Comparison of ENCODE assay signal across 16 mouse cellular contexts in the genomic region with DNA sequence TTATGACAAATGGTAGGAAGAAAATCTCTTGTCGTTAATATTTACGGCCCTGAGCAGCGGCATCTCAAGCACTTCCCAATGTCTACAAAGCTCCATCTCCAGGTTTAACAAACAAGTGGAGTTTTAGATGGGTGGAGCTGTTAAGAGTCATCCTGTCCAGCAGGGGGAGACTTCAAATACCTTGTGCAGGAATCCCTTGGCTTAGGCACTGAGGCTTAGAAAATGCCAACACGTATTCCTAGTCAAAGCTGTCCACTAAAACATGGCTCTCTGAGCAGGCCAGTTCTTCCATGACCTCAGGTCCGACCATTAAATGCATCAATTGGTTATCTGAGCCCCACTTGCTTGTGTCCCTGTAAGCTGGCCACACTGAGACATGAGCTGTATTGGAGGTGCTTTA. TPM values are rescaled to one million over a fixed set of nuclear protein-coding genes. Genes with fewer than 3 reads are reported as not detected.
DNase-seq lines count a peak whose midpoint lies in the region; ATAC-seq and TF ChIP-seq lines count a peak whose summit lies in the region.
"Had no signal": no experiment of that assay in that cellular context is flagged by ENCODE, and none has a peak within 500 bp of the region (broad histone marks: within the 10 kb centered on the region; RNA-seq: fewer than 3 reads in every experiment).

No protein-coding gene starts in this region.

- H3K36me3 ChIP-seq in kidney, adult 2 months (ENCODE audit: control insufficient read depth, insufficient read depth, low read length): peaks cover 6% of the 10 kb centered on the region
- H3K36me3 ChIP-seq in kidney, embryonic 14.5 days (ENCODE audit: control insufficient read depth, insufficient read depth, low read length): peaks cover 80% of the 10 kb centered on the region
- H3K36me3 ChIP-seq in midbrain, postnatal 0 days (ENCODE audit: insufficient read depth, low read length): peaks cover 61% of the 10 kb centered on the region
- peaks cover 53% of the 10 kb centered on the region for H3K36me3 ChIP-seq in midbrain, embryonic 16.5 days (ENCODE audit: control insufficient read depth, insufficient read depth, low read length)
- H3K36me3 ChIP-seq in splenic B cell, adult 2 months (ENCODE audit: control insufficient read depth, insufficient read depth, low read length, poor library complexity, severe bottlenecking): no peaks in the 10 kb centered on the region
- peaks cover 88% of the 10 kb centered on the region for H3K36me3 ChIP-seq in forebrain, embryonic 12.5 days (replicated peaks)

- H3K27me3 ChIP-seq in kidney, adult 2 months (replicated peaks; ENCODE audit: control insufficient read depth, insufficient read depth, low read length): no peaks in the 10 kb centered on the region
- H3K27me3 ChIP-seq in kidney, embryonic 14.5 days (ENCODE audit: control insufficient read depth, insufficient read depth, low read length): no peaks in the 10 kb centered on the region
- H3K27me3 ChIP-seq in midbrain, postnatal 0 days (ENCODE audit: insufficient read depth, low read length): no peaks in the 10 kb centered on the region
- H3K27me3 ChIP-seq in midbrain, embryonic 16.5 days (ENCODE audit: control insufficient read depth, insufficient read depth, low read depth, low read length): no peaks in the 10 kb centered on the region
- H3K27me3 ChIP-seq in splenic B cell, adult 2 months (ENCODE audit: control insufficient read depth, insufficient read depth, low read length, poor library complexity, severe bottlenecking): no peaks in the 10 kb centered on the region
- H3K27me3 ChIP-seq in forebrain, embryonic 12.5 days: no peaks in the 10 kb centered on the region
- H3K27me3 ChIP-seq: liver, embryonic 13.5 days had no signal

- H3K4me1 ChIP-seq in kidney, adult 2 months (ENCODE audit: control insufficient read depth, insufficient read depth, low read length): no peaks in the 10 kb centered on the region
- H3K4me1 ChIP-seq in kidney, embryonic 14.5 days (ENCODE audit: control insufficient read depth, insufficient read depth, low read length): no peaks in the 10 kb centered on the region
- H3K4me1 ChIP-seq in midbrain, postnatal 0 days (ENCODE audit: insufficient read depth, low read length): no peaks in the 10 kb centered on the region
- H3K4me1 ChIP-seq in midbrain, embryonic 16.5 days (ENCODE audit: control insufficient read depth, insufficient read depth, low read length): no peaks in the 10 kb centered on the region
- H3K4me1 ChIP-seq in forebrain, embryonic 12.5 days: no peaks in the 10 kb centered on the region
- H3K4me1 ChIP-seq: embryonic facial prominence, embryonic 10.5 days; liver, embryonic 13.5 days had no signal

- DNase-seq in kidney, adult 2 months: no peak
- DNase-seq in midbrain, postnatal 0 days (ENCODE audit: low spot score): peak; percentile 46
- peak; percentile 81 for DNase-seq in R1 (ENCODE audit: low read depth, low spot score)
- peak; percentile 27 for DNase-seq in splenic B cell, adult 2 months (ENCODE audit: low read depth, low spot score)
- DNase-seq in left cerebral cortex, adult 18-20 months (ENCODE audit: low spot score in 2 of 2): no peak
- DNase-seq: adrenal gland, postnatal 10 days; heart, adult 18-20 months; heart, postnatal 4 days; kidney, postnatal 10 days; liver, embryonic 13.5 days; thymus, adult 2 months had no signal

- no peak overlapping the region for H3K9ac ChIP-seq in kidney, embryonic 14.5 days (ENCODE audit: low read depth, low read length)
- H3K9ac ChIP-seq in midbrain, postnatal 0 days (replicated peaks; ENCODE audit: low read length, poor library complexity, severe bottlenecking): no peak overlapping the region
- no peak overlapping the region for H3K9ac ChIP-seq in midbrain, embryonic 16.5 days (ENCODE audit: low read depth, low read length)
- H3K9ac ChIP-seq in forebrain, embryonic 12.5 days: no peak overlapping the region
- H3K9ac ChIP-seq: liver, embryonic 13.5 days had no signal

- peak; percentile 54 for TF ChIP-seq CTCF in kidney, adult 2 months (conservative IDR thresholded peaks at IDR 0.05; ENCODE audit: insufficient read depth, insufficient read length, low read depth, low read length)
- peak; percentile 68 for TF ChIP-seq CTCF in midbrain, postnatal 0 days (IDR thresholded peaks at IDR 0.05)

- no peak overlapping the region for H3K4me3 ChIP-seq in kidney, adult 2 months (ENCODE audit: insufficient read depth, low read depth, low read length)
- no peak overlapping the region for H3K4me3 ChIP-seq in kidney, embryonic 14.5 days (ENCODE audit: low read length)
- no peak overlapping the region for H3K4me3 ChIP-seq in midbrain, postnatal 0 days (ENCODE audit: low read depth, low read length)
- H3K4me3 ChIP-seq in midbrain, embryonic 16.5 days (ENCODE audit: low read depth, low read length): no peak overlapping the region
- no peak overlapping the region for H3K4me3 ChIP-seq in forebrain, embryonic 12.5 days (replicated peaks)
- H3K4me3 ChIP-seq: embryonic facial prominence, embryonic 10.5 days; liver, embryonic 13.5 days had no signal

- no peak overlapping the region for H3K27ac ChIP-seq in kidney, adult 2 months (ENCODE audit: insufficient read depth, low read depth, low read length)
- no peak overlapping the region for H3K27ac ChIP-seq in kidney, embryonic 14.5 days (ENCODE audit: low read depth, low read length)
- no peak overlapping the region for H3K27ac ChIP-seq in midbrain, postnatal 0 days (ENCODE audit: low read depth, low read length)
- no peak overlapping the region for H3K27ac ChIP-seq in midbrain, embryonic 16.5 days (ENCODE audit: low read length)
- H3K27ac ChIP-seq in forebrain, embryonic 12.5 days: no peak overlapping the region
- H3K27ac ChIP-seq: embryonic facial prominence, embryonic 10.5 days; liver, embryonic 13.5 days had no signal

- ATAC-seq in kidney, embryonic 14.5 days (ENCODE audit: low FRiP score, low TSS enrichment): no peak
- no peak for ATAC-seq in midbrain, postnatal 0 days (ENCODE audit: low FRiP score)
- no peak for ATAC-seq in midbrain, embryonic 16.5 days
- ATAC-seq in forebrain, embryonic 12.5 days (ENCODE audit: low FRiP score): no peak

- no peaks in the 10 kb centered on the region for H3K9me3 ChIP-seq in kidney, embryonic 14.5 days (ENCODE audit: control insufficient read depth, low read length)
- no peaks in the 10 kb centered on the region for H3K9me3 ChIP-seq in midbrain, postnatal 0 days (ENCODE audit: low read length)
- H3K9me3 ChIP-seq in midbrain, embryonic 16.5 days (replicated peaks; ENCODE audit: control insufficient read depth, low read length, poor library complexity, severe bottlenecking): no peaks in the 10 kb centered on the region
- H3K9me3 ChIP-seq in forebrain, embryonic 12.5 days: no peaks in the 10 kb centered on the region
- H3K9me3 ChIP-seq: embryonic facial prominence, embryonic 10.5 days; liver, embryonic 13.5 days had no signal

- WGBS in kidney, adult 2 months: 74% methylated on average over 5 of the region's 5 CpGs
- 84% methylated on average over 5 of the region's 5 CpGs for WGBS in kidney, embryonic 14.5 days
- 94% methylated on average over 5 of the region's 5 CpGs for WGBS in midbrain, postnatal 0 days
- WGBS in midbrain, embryonic 16.5 days: 92% methylated on average over 5 of the region's 5 CpGs
- WGBS in forebrain, embryonic 12.5 days: 95% methylated on average over 5 of the region's 5 CpGs

- no peak for TF ChIP-seq POLR2A in kidney, adult 2 months (IDR thresholded peaks at IDR 0.05; ENCODE audit: low read depth, low read length)

- no peak overlapping the region for H3K4me2 ChIP-seq in kidney, embryonic 14.5 days (replicated peaks; ENCODE audit: low read depth, low read length)
- no peak overlapping the region for H3K4me2 ChIP-seq in midbrain, postnatal 0 days (ENCODE audit: low read depth, low read length, poor library complexity, severe bottlenecking)
- no peak overlapping the region for H3K4me2 ChIP-seq in midbrain, embryonic 16.5 days (ENCODE audit: low read length)
- H3K4me2 ChIP-seq in forebrain, embryonic 12.5 days: no peak overlapping the region
- H3K4me2 ChIP-seq: liver, embryonic 13.5 days had no signal

RNA-seq across cellular contexts. Expression of a gene that starts 17.5 kb away (rescaled TPM):
- 130 and 155 TPM in 2 replicates for polyA plus RNA-seq in kidney, adult 2 months (2012; rRNA removed)
- polyA plus RNA-seq in kidney, embryonic 14.5 days (2014; fragmentation: Nextera tagmentation; extraction: Ambion mirVana): 204 and 205 TPM in 2 replicates
- 264 and 279 TPM in 2 replicates for total RNA-seq in midbrain, postnatal 0 days (2014; rRNA removed)
- 343 and 373 TPM in 2 replicates for polyA plus RNA-seq in midbrain, postnatal 0 days (2015; fragmentation: Nextera tagmentation; extraction: Ambion mirVana)
- 362 and 370 TPM in 2 replicates for polyA plus RNA-seq in midbrain, embryonic 16.5 days (2015; fragmentation: Nextera tagmentation; extraction: Ambion mirVana)
- polyA plus RNA-seq in forebrain, embryonic 12.5 days (2016; fragmentation: Nextera tagmentation; extraction: Ambion mirVana): 248 and 250 TPM in 2 replicates
- total RNA-seq in left cerebral cortex, adult 18-20 months (2021): 100 to 1,000 TPM; 187 to 190 TPM

RNA-seq across cellular contexts. Expression of a gene that starts 29.1 kb away (rescaled TPM):
- 16.2 and 16.4 TPM in 2 replicates for polyA plus RNA-seq in kidney, adult 2 months (2012; rRNA removed)
- polyA plus RNA-seq in kidney, embryonic 14.5 days (2014; fragmentation: Nextera tagmentation; extraction: Ambion mirVana): 15.5 and 17.0 TPM in 2 replicates
- 62.1 and 68.9 TPM in 2 replicates for total RNA-seq in midbrain, postnatal 0 days (2014; rRNA removed)
- polyA plus RNA-seq in midbrain, postnatal 0 days (2015; fragmentation: Nextera tagmentation; extraction: Ambion mirVana): 36.3 and 37.3 TPM in 2 replicates
- 32.0 and 37.6 TPM in 2 replicates for polyA plus RNA-seq in midbrain, embryonic 16.5 days (2015; fragmentation: Nextera tagmentation; extraction: Ambion mirVana)
- 18.6 and 19.3 TPM in 2 replicates for polyA plus RNA-seq in forebrain, embryonic 12.5 days (2016; fragmentation: Nextera tagmentation; extraction: Ambion mirVana)
- total RNA-seq in left cerebral cortex, adult 18-20 months (2021): 100 to 1,000 TPM; 104 to 105 TPM

RNA-seq across cellular contexts. Expression of a gene that starts 45.0 kb away (rescaled TPM):
- polyA plus RNA-seq in kidney, adult 2 months (2012; rRNA removed): 31.4 and 37.0 TPM in 2 replicates
- 19.3 and 26.9 TPM in 2 replicates for polyA plus RNA-seq in kidney, embryonic 14.5 days (2014; fragmentation: Nextera tagmentation; extraction: Ambion mirVana)
- total RNA-seq in midbrain, postnatal 0 days (2014; rRNA removed): 66.5 and 68.5 TPM in 2 replicates
- 11.5 and 16.9 TPM in 2 replicates for polyA plus RNA-seq in midbrain, postnatal 0 days (2015; fragmentation: Nextera tagmentation; extraction: Ambion mirVana)
- polyA plus RNA-seq in midbrain, embryonic 16.5 days (2015; fragmentation: Nextera tagmentation; extraction: Ambion mirVana): 23.9 and 28.2 TPM in 2 replicates
- polyA plus RNA-seq in forebrain, embryonic 12.5 days (2016; fragmentation: Nextera tagmentation; extraction: Ambion mirVana): 28.3 and 30.5 TPM in 2 replicates
- total RNA-seq in left cerebral cortex, adult 18-20 months (2021): 10 to 100 TPM; 63.2 to 68.7 TPM
- total RNA-seq: megakaryocyte-erythroid progenitor cell, adult 5-6 weeks had no signal

Comparison
In these comparisons a context has a peak if more than half of its experiments do, and no peak if none do; other contexts are left out.
1. DNase-seq: peak in midbrain, postnatal 0 days (single experiment), R1 (single experiment) and splenic B cell, adult 2 months (single experiment); none in kidney, adult 2 months (single experiment) and left cerebral cortex, adult 18-20 months (0 of 2).